Mouse (Mus musculus) embryonic stem cell, embryonic (primary cell): ENCODE measurements around the gene Plxnc1.

Experiments used
- CTCF ChIA-PET, 4 experiments: fragments of 300-600 bp in 2 of 4; fragments of 350-600 bp in 2 of 4; sonication (Branson Sonifier 250); formaldehyde crosslinking; loops; one replicate each; lab custom pipeline; 2022; ENCODE audit warnings: inconsistent platforms in 2 of 4; lab: Charles Lee
- POLR2A ChIA-PET, 4 experiments: fragments of 300-600 bp in 2 of 4; fragments of 350-600 bp in 2 of 4; sonication (Branson Sonifier 250); formaldehyde crosslinking; loops; one replicate each; lab custom pipeline; 2022; ENCODE audit warnings: antibody characterized with exemption in 4 of 4, inconsistent platforms in 1 of 4; lab: Charles Lee

Gene Plxnc1

GRCm38 (mm10) chr10:94944691-94945205, at the start of gene Plxnc1:
Gene Plxnc1 (minus strand): TSS chr10:94944835.
- ChIA-PET POLR2A (interaction anchor here in 3 of 4 experiments (0.6 to 1.4 kb wide), 7 partner anchors 8 to 328 kb away, joined by 3 to 4 read pairs (median 3); no protein-coding TSS in a partner anchor), CTCF (interaction anchor here (0.6 to 1.9 kb wide), 6 partner anchors 11 to 518 kb away, joined by 3 to 9 read pairs (median 5); no protein-coding TSS in a partner anchor)

- ChIA-PET POLR2A (interaction anchor here (0.6 to 2.3 kb wide), 16 partner anchors 73 to 522 kb away, joined by 3 to 12 read pairs (median 3); partner anchors contain the start of genes Socs2 (in 2 of the 4) and Ube2n (in 1 of the 4)), CTCF (interaction anchor here (0.6 to 3.4 kb wide), 52 partner anchors 10 to 1733 kb away, joined by 3 to 25 read pairs (median 4); partner anchors contain the start of gene Socs2 (in 3 of the 4))
Measured at GRCm38 (mm10) chr10:94992127-94992526, 47.5 kb upstream of the Plxnc1 start.

- ChIA-PET CTCF (interaction anchor here (0.5 to 3.4 kb wide), 92 partner anchors 9 to 1733 kb away, joined by 3 to 25 read pairs (median 4); partner anchors contain the start of gene Socs2 (in 4 of the 4)), POLR2A (interaction anchor here (0.6 to 2.3 kb wide), 29 partner anchors 68 to 809 kb away, joined by 3 to 12 read pairs (median 3); partner anchors contain the start of genes Socs2 (in 2 of the 4) and Ube2n (in 1 of the 4))
Measured at GRCm38 (mm10) chr10:94991564-94992097, 47.0 kb upstream of the Plxnc1 start.

- CTCF ChIA-PET, result interaction anchor here (0.5 to 3.4 kb wide), 87 partner anchors 9 to 1732 kb away, joined by 3 to 25 read pairs (median 4); partner anchors contain the start of gene Socs2 (in 4 of the 4)
- POLR2A ChIA-PET, result interaction anchor here in 3 of 4 experiments (0.6 to 2.3 kb wide), 29 partner anchors 69 to 809 kb away, joined by 3 to 12 read pairs (median 3); partner anchors contain the start of genes Socs2 (in 2 of the 3) and Ube2n (in 1 of the 3)
Measured at GRCm38 (mm10) chr10:94990768-94991563, 46.3 kb upstream of the Plxnc1 start.

GRCm38 (mm10) chr10:94989321-94989720, 44.7 kb upstream of the Plxnc1 start:
- CTCF ChIA-PET, result interaction anchor here in 1 of 4 experiments (0.6 kb wide), 1 partner anchor 517 kb away, joined by 4 read pairs; no protein-coding TSS in a partner anchor
- POLR2A ChIA-PET, result interaction anchor here in 1 of 4 experiments (0.6 kb wide), 1 partner anchor 51 kb away, joined by 3 read pairs; no protein-coding TSS in a partner anchor

- POLR2A ChIA-PET, result interaction anchor here in 2 of 4 experiments (0.6 to 0.9 kb wide), 2 partner anchors 341 to 949 kb away, joined by 3 read pairs; partner anchors contain the start of gene Fgd6 (in 1 of the 2)
- CTCF ChIA-PET, result interaction anchor here in 2 of 4 experiments (0.7 kb wide), 2 partner anchors 259 to 932 kb away, joined by 4 read pairs; no protein-coding TSS in a partner anchor
Measured at GRCm38 (mm10) chr10:94985103-94985502, 40.5 kb upstream of the Plxnc1 start.

- CTCF ChIA-PET, result interaction anchor here in 2 of 4 experiments (0.5 to 0.6 kb wide), 2 partner anchors 9 to 724 kb away, joined by 3 read pairs; no protein-coding TSS in a partner anchor
- POLR2A ChIA-PET, result interaction anchor here in 1 of 4 experiments (0.6 kb wide), 1 partner anchor 16 kb away, joined by 3 read pairs; no protein-coding TSS in a partner anchor
Measured at GRCm38 (mm10) chr10:94982528-94982927, 37.9 kb upstream of the Plxnc1 start.

- CTCF ChIA-PET, result interaction anchor here in 1 of 4 experiments (1.6 kb wide), 1 partner anchor 10 kb away, joined by 7 read pairs; no protein-coding TSS in a partner anchor
- POLR2A ChIA-PET, result interaction anchor here in 1 of 4 experiments (0.6 kb wide), 1 partner anchor 582 kb away, joined by 3 read pairs; no protein-coding TSS in a partner anchor
Measured at GRCm38 (mm10) chr10:94981466-94982138, 37.0 kb upstream of the Plxnc1 start.

- CTCF ChIA-PET, result interaction anchor here in 2 of 4 experiments (1.1 to 4.7 kb wide), 3 partner anchors 13 kb away, joined by 5 to 19 read pairs (median 5); no protein-coding TSS in a partner anchor
- POLR2A ChIA-PET, result no interaction called here
Measured at GRCm38 (mm10) chr10:94978265-94978822, 33.7 kb upstream of the Plxnc1 start.

GRCm38 (mm10) chr10:94976329-94976728, 31.7 kb upstream of the Plxnc1 start:
- ChIA-PET POLR2A (interaction anchor here in 1 of 4 experiments (0.6 kb wide), 1 partner anchor 437 kb away, joined by 3 read pairs; no protein-coding TSS in a partner anchor), CTCF (interaction anchor here in 2 of 4 experiments (0.8 to 4.7 kb wide), 3 partner anchors 11 to 15 kb away, joined by 3 to 19 read pairs (median 4); no protein-coding TSS in a partner anchor)

GRCm38 (mm10) chr10:94975099-94975496, 30.5 kb upstream of the Plxnc1 start:
- ChIA-PET POLR2A (no interaction called here), CTCF (interaction anchor here in 3 of 4 experiments (0.5 to 4.7 kb wide), 5 partner anchors 10 to 696 kb away, joined by 3 to 19 read pairs (median 3); no protein-coding TSS in a partner anchor)

GRCm38 (mm10) chr10:94974345-94975098, 29.9 kb upstream of the Plxnc1 start:
- ChIA-PET POLR2A (no interaction called here), CTCF (interaction anchor here in 2 of 4 experiments (0.5 to 4.7 kb wide), 3 partner anchors 17 to 500 kb away, joined by 3 to 19 read pairs (median 4); no protein-coding TSS in a partner anchor)

GRCm38 (mm10) chr10:94971625-94972161, 27.1 kb upstream of the Plxnc1 start:
- ChIA-PET POLR2A (no interaction called here), CTCF (no interaction called here)

- POLR2A ChIA-PET, result no interaction called here
- CTCF ChIA-PET, result interaction anchor here in 2 of 4 experiments (0.5 to 0.7 kb wide), 3 partner anchors 21 to 568 kb away, joined by 3 to 5 read pairs (median 3); no protein-coding TSS in a partner anchor
Measured at GRCm38 (mm10) chr10:94970221-94970620, 25.6 kb upstream of the Plxnc1 start.

GRCm38 (mm10) chr10:94967468-94967867, 22.8 kb upstream of the Plxnc1 start:
- POLR2A ChIA-PET, result interaction anchor here in 2 of 4 experiments (0.6 to 0.8 kb wide), 2 partner anchors 201 to 924 kb away, joined by 3 read pairs; no protein-coding TSS in a partner anchor
- CTCF ChIA-PET, result interaction anchor here (0.6 to 1.0 kb wide), 7 partner anchors 9 to 539 kb away, joined by 3 to 6 read pairs (median 4); no protein-coding TSS in a partner anchor
